Mouse (Mus musculus): ENCODE data around the gene D130043K22Rik.

The D130043K22Rik gene

GRCm38 (mm10) chr13:24844983-24845955 is at the start of gene D130043K22Rik:
TSS of gene D130043K22Rik (plus strand) at chr13:24845135.
- DNase-seq (ENCODE audit: low spot score in 2 of 2), result no peak

- DNase-seq (ENCODE audit: low spot score in 2 of 2), result no peak
These were observed 46.2 kb upstream of the D130043K22Rik start for GRCm38 (mm10) chr13:24798686-24799085.

GRCm38 (mm10) chr13:24799378-24799777 is 45.6 kb upstream of the D130043K22Rik start:
- DNase-seq (ENCODE audit: low spot score in 2 of 2), result no peak

GRCm38 (mm10) chr13:24799925-24800673 is 44.8 kb upstream of the D130043K22Rik start:
- peak in 1 of 2 experiments; percentile 18 for DNase-seq (ENCODE audit: low spot score in 2 of 2)

- DNase-seq (ENCODE audit: low spot score in 2 of 2), result peak; percentile 94 to 95
These were observed 44.1 kb upstream of the D130043K22Rik start for GRCm38 (mm10) chr13:24800674-24801307.

GRCm38 (mm10) chr13:24801308-24801921 is 43.5 kb upstream of the D130043K22Rik start, which contains the start of gene BC005537:
TSS of gene BC005537 (plus strand) at chr13:24801657.
- peak in 1 of 2 experiments; percentile 64 for DNase-seq (ENCODE audit: low spot score in 2 of 2)

- DNase-seq (ENCODE audit: low spot score in 2 of 2), result peak in 1 of 2 experiments; percentile 23
These were observed 42.7 kb upstream of the D130043K22Rik start for GRCm38 (mm10) chr13:24802131-24802691.

- DNase-seq (ENCODE audit: low spot score in 2 of 2), result no peak
These were observed 41.7 kb upstream of the D130043K22Rik start for GRCm38 (mm10) chr13:24803196-24803595.

- no peak for DNase-seq (ENCODE audit: low spot score in 2 of 2)
These were observed 38.9 kb upstream of the D130043K22Rik start for GRCm38 (mm10) chr13:24806079-24806478.

GRCm38 (mm10) chr13:24812521-24812920 is 32.4 kb upstream of the D130043K22Rik start:
- DNase-seq (ENCODE audit: low spot score in 2 of 2), result no peak

GRCm38 (mm10) chr13:24814616-24815015 is 30.3 kb upstream of the D130043K22Rik start:
- DNase-seq (ENCODE audit: low spot score in 2 of 2), result no peak

GRCm38 (mm10) chr13:24816125-24817092 is 28.5 kb upstream of the D130043K22Rik start:
- no peak for DNase-seq (ENCODE audit: low spot score in 2 of 2)

GRCm38 (mm10) chr13:24819931-24820330 is 25.0 kb upstream of the D130043K22Rik start:
- DNase-seq (ENCODE audit: low spot score in 2 of 2), result no peak

GRCm38 (mm10) chr13:24822663-24823343 is 22.1 kb upstream of the D130043K22Rik start:
- no peak for DNase-seq (ENCODE audit: low spot score in 2 of 2)

- no peak for DNase-seq (ENCODE audit: low spot score in 2 of 2)
These were observed 20.3 kb upstream of the D130043K22Rik start for GRCm38 (mm10) chr13:24824647-24825046.

GRCm38 (mm10) chr13:24825587-24825986 is 19.3 kb upstream of the D130043K22Rik start:
- DNase-seq (ENCODE audit: low spot score in 2 of 2), result no peak

- no peak for DNase-seq (ENCODE audit: low spot score in 2 of 2)
These were observed 18.8 kb upstream of the D130043K22Rik start for GRCm38 (mm10) chr13:24826116-24826515.

- no peak for DNase-seq (ENCODE audit: low spot score in 2 of 2)
These were observed 14.1 kb upstream of the D130043K22Rik start for GRCm38 (mm10) chr13:24830756-24831352.
